Mouse (Mus musculus) CH12.LX (cell line): ENCODE data around the gene Rras2.

Experiments
- CHD2 ChIP-seq: IDR thresholded peaks from 2 replicates; pipeline ENCODE4 v1.6.1; 2011; ENCODE audit warnings: low read length, improper control_type of control experiment
- CTCF ChIP-seq, 2 experiments: IDR thresholded peaks in 1 of 2; conservative IDR thresholded peaks in 1 of 2; 2 replicates each; pipeline ENCODE4 v1.5.1; 2011 to 2012; ENCODE audit warnings: low read depth in 2 of 2, low read length in 2 of 2, improper control_type of control experiment in 1 of 2, inconsistent platforms in 1 of 2, mild to moderate bottlenecking in 1 of 2, moderate library complexity in 1 of 2
- EP300 ChIP-seq: IDR thresholded peaks from 2 replicates; pipeline ENCODE4 v1.6.1; 2011; ENCODE audit warnings: low read length, improper control_type of control experiment
- JUND ChIP-seq: conservative IDR thresholded peaks from 2 replicates; pipeline ENCODE4 v1.6.1; 2011; ENCODE audit warnings: low read depth, low read length, improper control_type of control experiment
- MAFK ChIP-seq: IDR thresholded peaks from 2 replicates; pipeline ENCODE4 v1.6.1; 2011; ENCODE audit warnings: low read length, improper control_type of control experiment; ENCODE audit not compliant: insufficient replicate concordance
- MAZ ChIP-seq: IDR thresholded peaks from 2 replicates; pipeline ENCODE4 v1.6.1; 2012; ENCODE audit warnings: low read depth, mild to moderate bottlenecking, inconsistent platforms, low read length, improper control_type of control experiment, moderate library complexity
- MEF2A ChIP-seq: IDR thresholded peaks from 2 replicates; pipeline ENCODE4 v1.6.1; 2014; ENCODE audit warnings: low read depth, mild to moderate bottlenecking, inconsistent platforms, low read length, improper control_type of control experiment, borderline replicate concordance
- PAX5 ChIP-seq: IDR thresholded peaks from 2 replicates; pipeline ENCODE4 v1.6.1; 2012; ENCODE audit warnings: low read length, inconsistent platforms, mixed read lengths
- POLR2A ChIP-seq: IDR thresholded peaks from 2 replicates; pipeline ENCODE4 v1.6.1; 2011; ENCODE audit warnings: low read depth, mild to moderate bottlenecking, improper control_type of control experiment, low read length
- TCF12 ChIP-seq: IDR thresholded peaks from 2 replicates; pipeline ENCODE4 v1.6.1; 2014; ENCODE audit warnings: low read depth, mild to moderate bottlenecking, inconsistent platforms, low read length, improper control_type of control experiment
- ZC3H11A ChIP-seq: IDR thresholded peaks from 2 replicates; pipeline ENCODE4 v1.6.1; 2012; ENCODE audit warnings: low read depth, mild to moderate bottlenecking, inconsistent platforms, low read length, improper control_type of control experiment
- ZNF384 ChIP-seq: IDR thresholded peaks from 2 replicates; pipeline ENCODE4 v1.6.1; 2012; ENCODE audit warnings: low read depth, low read length, improper control_type of control experiment, inconsistent platforms

DNA sequence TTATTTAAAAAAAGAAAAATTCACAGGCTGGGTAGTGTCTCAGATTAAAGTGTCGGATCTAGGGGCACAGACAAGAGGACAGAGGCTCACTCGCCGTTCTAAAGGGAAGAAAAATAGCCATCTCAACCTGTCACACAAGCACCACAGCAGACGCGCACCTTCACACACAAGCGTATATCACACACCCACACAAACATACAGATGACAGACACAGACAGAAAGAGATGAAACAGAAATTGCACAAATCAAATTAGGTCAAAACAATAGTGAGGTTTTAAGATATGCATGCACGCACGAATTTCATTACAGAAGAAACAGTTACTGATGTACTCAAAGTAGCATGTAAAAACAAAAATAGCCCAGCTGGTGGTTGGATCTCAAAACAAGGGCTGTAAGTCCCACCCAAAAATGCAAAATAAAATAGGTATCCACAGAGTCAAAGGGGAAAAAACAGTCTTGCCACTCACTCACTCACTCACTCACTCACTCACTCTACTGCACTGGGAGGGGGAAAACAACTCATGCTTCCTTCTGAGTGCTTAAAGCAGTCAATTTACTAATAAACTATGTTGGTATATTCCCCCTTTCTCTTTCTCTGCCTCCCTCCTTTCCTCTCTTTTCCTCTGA lies 23.9 kb downstream of the Rras2 start:
- TF ChIP-seq MAFK (no peak), CTCF (conservative IDR thresholded peaks at IDR 0.05 in 1 of 2, IDR thresholded peaks at IDR 0.05 in 1 of 2; ENCODE audit: low read depth in 2 of 2, low read length in 2 of 2) (no peak), CHD2 (no peak), ZNF384 (no peak), MAZ (no peak), TCF12 (no peak), POLR2A (no peak), PAX5 (no peak), MEF2A (no peak), EP300 (no peak), JUND (no peak), ZC3H11A (no peak)
